Mouse (Mus musculus) liver, embryonic 11.5 days (tissue): ENCODE data around the gene Map2k6. TPM values are rescaled to one million over a fixed set of nuclear protein-coding genes. Genes with fewer than 3 reads are reported as not detected.

Experiments
- ATAC-seq: fragments of 200-750 bp; cut with Nextera tagmentation; replicated peaks from 2 replicates; pipeline ENCODE4 v1.8.0; 2017; ENCODE audit warnings: moderate number of reproducible peaks, mild to moderate bottlenecking, moderate TSS enrichment, moderate library complexity; ENCODE audit not compliant: low FRiP score
- DNase-seq: peaks from one replicate; pipeline ENCODE4 v3.0.0-alpha.2; 2017; ENCODE audit warnings: low spot score
- H3K27ac ChIP-seq: fragments of 300-500 bp; sonication (generic); 2 replicates; pipeline ENCODE4 v1.5.1; 2014; ENCODE audit warnings: mild to moderate bottlenecking, low read depth, low read length, control low read depth
- H3K27me3 ChIP-seq: fragments of 300-500 bp; sonication (generic); replicated peaks from 2 replicates; pipeline ENCODE4 v1.6.1; 2014; ENCODE audit warnings: low read length, mixed read lengths; ENCODE audit not compliant: control insufficient read depth, insufficient read depth
- H3K36me3 ChIP-seq: fragments of 300-500 bp; sonication (generic); 2 replicates; pipeline ENCODE4 v1.6.1; 2014; ENCODE audit warnings: mild to moderate bottlenecking, low read length, moderate library complexity, mixed read lengths; ENCODE audit not compliant: control insufficient read depth, insufficient read depth
- H3K4me1 ChIP-seq: fragments of 300-500 bp; sonication (generic); replicated peaks from 2 replicates; pipeline ENCODE4 v1.6.1; 2014; ENCODE audit warnings: low read length, mixed read lengths; ENCODE audit not compliant: control insufficient read depth, insufficient read depth
- H3K4me2 ChIP-seq: fragments of 300-500 bp; sonication (generic); 2 replicates; pipeline ENCODE4 v1.6.1; 2014; ENCODE audit warnings: mild to moderate bottlenecking, control low read depth, moderate library complexity
- H3K4me3 ChIP-seq: fragments of 300-500 bp; sonication (generic); 2 replicates; pipeline ENCODE4 v1.5.1; 2014; ENCODE audit warnings: low read depth, low read length, control low read depth
- H3K9ac ChIP-seq: fragments of 300-500 bp; sonication (generic); 2 replicates; pipeline ENCODE4 v1.6.1; 2014; ENCODE audit warnings: low read depth, low read length, control low read depth
- H3K9me3 ChIP-seq: fragments of 300-500 bp; sonication (generic); 2 replicates; pipeline ENCODE4 v1.6.1; 2016; ENCODE audit warnings: low read length, inconsistent platforms, mixed read lengths; ENCODE audit not compliant: control insufficient read depth
- WGBS: fragments of 180-500 bp; shearing (Covaris S2); extraction: QIAGEN DNeasy Blood & Tissue Kit; methylation state at CpG from one replicate; pipeline ENCODE4 v1.1.7; 2014; 5-methylcytosine and 5-hydroxymethylcytosine counted together
- polyA plus RNA-seq: library from polyadenylated mRNA; unstranded; fragments of >200 nt; fragmentation: Nextera tagmentation; extraction: Ambion mirVana; gene quantifications from 2 replicates; pipeline ENCODE4 v1.2.1, GENCODE M21; 2014

The Map2k6 gene
- polyA plus RNA-seq, 1 experiment from 2014 or later, result 15.0 TPM

DNA sequence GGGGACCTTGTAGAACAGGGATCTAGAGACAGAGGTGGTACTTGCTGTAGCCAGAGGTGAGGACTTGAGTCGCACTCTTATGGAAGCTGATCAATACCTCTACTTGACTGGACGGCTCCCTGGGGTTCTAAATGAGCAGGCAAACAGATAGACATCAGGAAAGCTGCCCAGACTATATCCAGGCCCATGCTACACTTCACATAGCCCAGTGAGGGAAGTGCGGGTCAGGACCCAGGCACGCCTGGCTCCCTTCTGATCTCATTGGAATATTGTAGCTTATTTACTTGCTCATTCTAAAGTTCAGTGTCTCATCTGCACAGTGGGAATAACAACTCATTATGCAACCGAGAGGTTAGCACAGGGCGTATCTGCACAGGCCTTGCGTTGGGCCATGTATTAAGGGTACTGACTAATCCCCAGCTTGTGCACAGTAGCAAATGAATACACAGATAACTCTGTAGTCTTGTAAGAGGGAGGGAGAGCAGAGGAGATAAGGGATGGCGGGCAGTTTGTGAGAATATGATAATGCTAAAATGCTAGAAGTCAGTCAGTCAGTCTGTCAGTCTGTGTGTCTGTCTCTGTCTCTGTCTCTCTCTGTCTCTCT lies 64.2 kb downstream of the Map2k6 start:
- Histone ChIP-seq H3K27ac (peak overlapping the region; percentile 97), H3K4me3 (no peak overlapping the region), H3K36me3 (no peaks in the 10 kb centered on the region; the same call in 1 of the 2 replicates), H3K9ac (peak overlapping the region; percentile 27), H3K27me3 (no peaks in the 10 kb centered on the region), H3K9me3 (0 out of 2 replicates have a peak, but pooled peaks cover 2% of the 10 kb centered on the region), H3K4me2 (peak overlapping the region; percentile 60), H3K4me1 (peaks cover 56% of the 10 kb centered on the region)
- WGBS, result 39% methylated on average over 8 of the region's 8 CpGs
- DNase-seq, result no peak
- ATAC-seq, result peak; percentile 97

DNA sequence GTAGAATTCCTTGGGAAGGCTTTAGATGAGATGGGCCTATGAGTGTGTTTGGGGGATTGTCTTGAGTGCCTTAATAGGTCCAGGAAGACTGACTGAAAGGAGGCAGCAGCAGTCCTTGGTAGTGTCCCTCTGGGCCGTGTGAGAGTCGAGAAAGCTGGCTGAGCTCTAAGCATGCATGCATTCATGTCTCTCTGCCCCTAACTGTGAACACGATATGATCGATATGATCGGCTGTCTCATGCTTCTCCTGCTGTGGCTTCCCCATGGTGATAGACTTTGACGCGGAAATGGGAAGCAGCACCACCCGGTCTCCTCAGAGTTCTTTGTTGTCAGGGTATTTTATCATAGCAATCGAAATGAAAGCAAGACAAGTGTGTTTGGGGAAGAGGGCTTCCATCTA lies 64.9 kb downstream of the Map2k6 start:
- Histone ChIP-seq H3K27ac (peak overlapping the region; percentile 97), H3K27me3 (no peaks in the 10 kb centered on the region), H3K36me3 (no peaks in the 10 kb centered on the region; the same call in 1 of the 2 replicates), H3K4me2 (peak overlapping the region; percentile 60), H3K4me3 (0 out of 2 replicates have a peak overlapping the region, but pooled peaks have one; percentile 8), H3K9me3 (0 out of 2 replicates have a peak, but pooled peaks cover 2% of the 10 kb centered on the region), H3K9ac (peak overlapping the region; percentile 27), H3K4me1 (peaks cover 53% of the 10 kb centered on the region)
- WGBS, result 51% methylated on average over 9 of the region's 9 CpGs
- ATAC-seq (peak; percentile 73), DNase-seq (peak; percentile 50)

GRCm38 (mm10) chr11:110469054-110469453 lies 70.1 kb downstream of the Map2k6 start:
- Histone ChIP-seq H3K4me2 (no peak overlapping the region), H3K27me3 (no peaks in the 10 kb centered on the region), H3K27ac (no peak overlapping the region), H3K9ac (no peak overlapping the region), H3K4me3 (no peak overlapping the region), H3K36me3 (no peaks in the 10 kb centered on the region), H3K4me1 (peaks cover 6% of the 10 kb centered on the region; the same call in 1 of the 2 replicates), H3K9me3 (no peaks in the 10 kb centered on the region)
- WGBS, result 70% methylated on average over 2 of the region's 2 CpGs
- DNase-seq, result no peak
- no peak for ATAC-seq

GRCm38 (mm10) chr11:110470561-110471273 lies 71.8 kb downstream of the Map2k6 start:
- ATAC-seq, result no peak
- no peaks in the 10 kb centered on the region for H3K27me3 ChIP-seq
- no peaks in the 10 kb centered on the region for H3K36me3 ChIP-seq
- WGBS, result 78% methylated on average over 8 of the region's 8 CpGs
- no peaks in the 10 kb centered on the region for H3K4me1 ChIP-seq
- no peak overlapping the region for H3K27ac ChIP-seq
- no peak overlapping the region for H3K9ac ChIP-seq
- no peaks in the 10 kb centered on the region for H3K9me3 ChIP-seq
- H3K4me2 ChIP-seq, result no peak overlapping the region
- no peak for DNase-seq
- no peak overlapping the region for H3K4me3 ChIP-seq

GRCm38 (mm10) chr11:110471362-110471761 lies 72.4 kb downstream of the Map2k6 start:
- no peak overlapping the region for H3K4me3 ChIP-seq
- no peaks in the 10 kb centered on the region for H3K36me3 ChIP-seq
- no peak for DNase-seq
- no peak overlapping the region for H3K4me2 ChIP-seq
- no peak for ATAC-seq
- no peaks in the 10 kb centered on the region for H3K9me3 ChIP-seq
- 83% methylated on average over 2 of the region's 2 CpGs for WGBS
- no peak overlapping the region for H3K27ac ChIP-seq
- H3K27me3 ChIP-seq, result no peaks in the 10 kb centered on the region
- H3K9ac ChIP-seq, result no peak overlapping the region
- peaks cover 3% of the 10 kb centered on the region for H3K4me1 ChIP-seq

GRCm38 (mm10) chr11:110472078-110472477 lies 73.2 kb downstream of the Map2k6 start:
- Histone ChIP-seq H3K9me3 (no peaks in the 10 kb centered on the region), H3K27me3 (no peaks in the 10 kb centered on the region), H3K27ac (no peak overlapping the region), H3K36me3 (no peaks in the 10 kb centered on the region), H3K4me1 (peaks cover 10% of the 10 kb centered on the region), H3K4me3 (no peak overlapping the region), H3K4me2 (no peak overlapping the region), H3K9ac (no peak overlapping the region)
- no peak for DNase-seq
- no peak for ATAC-seq
- WGBS, result 87% methylated on average over 5 of the region's 5 CpGs

DNA sequence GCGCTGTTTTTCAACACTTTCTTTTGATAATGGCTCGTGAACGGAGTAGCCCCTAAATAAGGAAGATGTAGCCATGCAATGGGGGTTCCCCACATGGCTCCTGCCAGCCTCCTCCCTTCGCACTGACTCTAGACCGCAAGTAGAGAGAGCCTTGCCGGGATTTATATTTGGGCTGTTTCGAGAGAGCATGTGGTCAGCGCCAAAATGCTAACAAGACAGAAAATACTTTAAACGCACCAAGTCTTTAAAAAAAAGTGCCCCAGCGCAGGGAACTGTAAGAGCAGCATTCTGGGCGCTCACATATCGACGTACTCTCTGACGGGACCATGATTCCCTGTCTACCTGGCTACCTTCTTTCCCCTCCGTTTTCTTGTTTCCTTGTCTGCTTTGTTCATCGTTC lies 74.6 kb downstream of the Map2k6 start:
- H3K4me3 ChIP-seq, result no peak overlapping the region
- no peaks in the 10 kb centered on the region for H3K36me3 ChIP-seq
- peaks cover 24% of the 10 kb centered on the region for H3K4me1 ChIP-seq
- no peaks in the 10 kb centered on the region for H3K27me3 ChIP-seq
- H3K27ac ChIP-seq, result no peak overlapping the region
- no peak overlapping the region for H3K4me2 ChIP-seq
- no peak overlapping the region for H3K9ac ChIP-seq
- DNase-seq (no peak), ATAC-seq (no peak)
- H3K9me3 ChIP-seq, result no peaks in the 10 kb centered on the region
- 88% methylated on average over 16 of the region's 16 CpGs for WGBS

DNA sequence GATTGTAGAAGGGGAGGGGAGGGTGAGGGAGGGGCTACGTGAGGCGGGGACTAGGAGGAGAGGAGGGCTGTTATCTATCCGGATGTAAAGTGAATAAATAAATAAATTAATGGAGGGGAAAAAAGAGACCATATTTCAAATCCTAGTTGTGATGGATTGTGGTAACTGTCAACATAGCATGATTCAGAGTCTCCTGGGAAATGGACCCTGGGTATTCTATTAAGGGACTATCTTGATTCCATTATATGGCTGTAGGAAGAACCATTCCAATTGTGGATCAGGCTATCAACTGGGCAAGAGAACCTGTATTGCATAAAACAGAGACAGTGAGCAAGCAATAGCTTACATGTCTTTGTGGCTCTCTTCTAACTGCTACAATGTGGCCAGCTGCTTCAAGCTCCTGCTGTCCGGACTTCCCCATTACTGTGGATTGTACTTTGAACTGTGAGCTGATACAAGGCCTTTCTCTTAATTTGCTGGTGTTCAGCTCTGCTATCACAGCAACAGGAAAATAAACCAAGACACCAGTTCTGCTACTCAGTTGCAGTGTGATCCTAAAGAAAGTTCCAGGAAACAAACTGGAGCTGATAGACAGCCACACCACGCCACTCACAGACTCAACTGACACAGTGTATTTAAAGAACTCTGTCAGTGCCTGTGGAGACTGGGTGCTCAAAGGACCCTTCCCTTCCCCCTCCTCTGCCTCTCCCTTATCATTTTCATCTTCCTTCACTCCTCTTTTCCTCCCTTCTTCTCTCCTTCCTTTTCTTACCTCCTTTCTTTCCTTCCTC lies 77.6 kb downstream of the Map2k6 start:
- Histone ChIP-seq H3K4me2 (peak overlapping the region; percentile 31), H3K4me3 (no peak overlapping the region), H3K9me3 (no peaks in the 10 kb centered on the region), H3K27me3 (no peaks in the 10 kb centered on the region), H3K9ac (no peak overlapping the region), H3K36me3 (no peaks in the 10 kb centered on the region), H3K4me1 (peaks cover 36% of the 10 kb centered on the region), H3K27ac (peak overlapping the region; percentile 62)
- DNase-seq, result no peak
- 34% methylated on average over 5 of the region's 5 CpGs for WGBS
- ATAC-seq, result peak; percentile 34
